Mouse (Mus musculus) embryonic facial prominence, embryonic 14.5 days (tissue): Measurements from ENCODE around the gene Rhno1. TPM values are rescaled to one million over a fixed set of nuclear protein-coding genes. Genes with fewer than 3 reads are reported as not detected.

Source experiments
- ATAC-seq: fragments of 200-750 bp; cut with Nextera tagmentation; 2 replicates; pipeline ENCODE4 v1.8.0; 2017; ENCODE audit warnings: low read depth, moderate number of reproducible peaks, moderate TSS enrichment
- DNase-seq: peaks from one replicate; pipeline ENCODE4 v3.0.0-alpha.2; 2015; ENCODE audit warnings: low spot score
- H3K27ac ChIP-seq: fragments of 300-500 bp; sonication (generic); replicated peaks from 2 replicates; pipeline ENCODE4 v1.5.1; 2014; ENCODE audit warnings: low read depth, mild to moderate bottlenecking, low read length, moderate library complexity
- H3K27me3 ChIP-seq: fragments of 300-500 bp; sonication (generic); replicated peaks from 2 replicates; pipeline ENCODE4 v1.6.1; 2014; ENCODE audit warnings: low read length; ENCODE audit not compliant: control insufficient read depth, insufficient read depth
- H3K36me3 ChIP-seq: fragments of 300-500 bp; sonication (generic); 2 replicates; pipeline ENCODE4 v1.6.1; 2014; ENCODE audit warnings: low read length, mixed read lengths; ENCODE audit not compliant: control insufficient read depth, insufficient read depth
- H3K4me1 ChIP-seq: fragments of 300-500 bp; sonication (generic); 2 replicates; pipeline ENCODE4 v1.6.1; 2014; ENCODE audit warnings: antibody characterized with exemption, low read length; ENCODE audit not compliant: control insufficient read depth, insufficient read depth
- H3K4me2 ChIP-seq: fragments of 300-500 bp; sonication (generic); 2 replicates; pipeline ENCODE4 v1.6.1; 2014; ENCODE audit warnings: low read depth, mild to moderate bottlenecking, low read length, moderate library complexity, mixed read lengths
- H3K4me3 ChIP-seq: fragments of 300-500 bp; sonication (generic); 2 replicates; pipeline ENCODE4 v1.5.1; 2014; ENCODE audit warnings: low read depth, mild to moderate bottlenecking, low read length
- H3K9ac ChIP-seq: fragments of 300-500 bp; sonication (generic); 2 replicates; pipeline ENCODE4 v1.6.1; 2014; ENCODE audit warnings: low read depth, mild to moderate bottlenecking, low read length, moderate library complexity, mixed read lengths
- H3K9me3 ChIP-seq: fragments of 300-500 bp; sonication (generic); 2 replicates; pipeline ENCODE4 v1.6.1; 2016; ENCODE audit warnings: low read length; ENCODE audit not compliant: control insufficient read depth
- WGBS: fragments of 180-500 bp; shearing (Covaris S2); extraction: QIAGEN DNeasy Blood & Tissue Kit; methylation state at CpG from one replicate; pipeline ENCODE4 v1.1.7; 2014; 5-methylcytosine and 5-hydroxymethylcytosine counted together
- polyA plus RNA-seq: library from polyadenylated mRNA; unstranded; fragments of >200 nt; fragmentation: Nextera tagmentation; extraction: Ambion mirVana; gene quantifications from 2 replicates; pipeline ENCODE4 v1.2.1, GENCODE M21; 2014

Rhno1 gene
- polyA plus RNA-seq, 1 experiment from 2014 or later = 87.0 TPM

GRCm38 (mm10) chr6:128354140-128354539, 8.6 kb downstream of the Rhno1 start:
- H3K4me3 ChIP-seq = peak overlapping the region; percentile 79
- H3K4me1 ChIP-seq = peaks cover 15% of the 10 kb centered on the region; the same call in 1 of the 2 replicates
- ATAC-seq = no peak
- 39% methylated on average over 3 of the region's 3 CpGs for WGBS
- DNase-seq = no peak
- H3K36me3 ChIP-seq = peaks cover 32% of the 10 kb centered on the region
- no peaks in the 10 kb centered on the region for H3K27me3 ChIP-seq
- peak overlapping the region; percentile 40; the same call in 1 of the 2 replicates for H3K9ac ChIP-seq
- peak overlapping the region; percentile 90; the same call in 1 of the 2 replicates for H3K27ac ChIP-seq
- no peaks in the 10 kb centered on the region for H3K9me3 ChIP-seq
- H3K4me2 ChIP-seq = peak overlapping the region; percentile 79

DNA sequence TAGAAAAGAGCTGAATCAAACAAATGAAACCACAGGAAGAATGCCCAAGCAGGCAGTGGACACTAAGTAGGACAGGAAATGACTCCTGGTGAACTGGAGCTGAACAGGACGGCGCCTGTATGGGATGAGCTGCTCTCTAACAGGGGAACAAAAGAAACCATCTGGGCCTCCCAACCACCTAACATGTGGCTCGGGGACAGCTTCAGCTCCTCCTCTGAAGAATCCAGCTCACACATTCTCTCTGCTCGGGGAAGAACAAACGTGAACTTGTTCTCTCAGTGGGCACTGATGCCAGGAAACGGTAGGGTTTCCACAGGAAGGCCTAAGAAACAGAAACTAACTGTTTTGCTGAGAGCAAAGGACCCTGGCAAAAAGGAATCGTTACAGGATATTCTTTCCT, 13.0 kb downstream of the Rhno1 start:
- no peak overlapping the region for H3K4me2 ChIP-seq
- H3K4me3 ChIP-seq = no peak overlapping the region
- no peaks in the 10 kb centered on the region for H3K9me3 ChIP-seq
- peak; percentile 45; the same call in 1 of the 2 replicates for ATAC-seq
- no peak overlapping the region for H3K9ac ChIP-seq
- peaks cover 22% of the 10 kb centered on the region; the same call in 1 of the 2 replicates for H3K4me1 ChIP-seq
- 24% methylated on average over 7 of the region's 7 CpGs for WGBS
- peaks cover 10% of the 10 kb centered on the region for H3K36me3 ChIP-seq
- DNase-seq = peak; percentile 64
- H3K27me3 ChIP-seq = no peaks in the 10 kb centered on the region
- H3K27ac ChIP-seq = peak overlapping the region; percentile 67

- no peak overlapping the region for H3K4me3 ChIP-seq
- H3K27ac ChIP-seq = peak overlapping the region; percentile 25
- ATAC-seq (no peak), DNase-seq (no peak)
- H3K4me1 ChIP-seq = peaks cover 11% of the 10 kb centered on the region; the same call in 1 of the 2 replicates
- 75% methylated on average over 6 of the region's 6 CpGs for WGBS
- H3K27me3 ChIP-seq = no peaks in the 10 kb centered on the region
- H3K9me3 ChIP-seq = no peaks in the 10 kb centered on the region
- H3K36me3 ChIP-seq = peaks cover 22% of the 10 kb centered on the region
- H3K9ac ChIP-seq = no peak overlapping the region
- no peak overlapping the region for H3K4me2 ChIP-seq
These were observed 15.9 kb downstream of the Rhno1 start for GRCm38 (mm10) chr6:128346782-128347181.

GRCm38 (mm10) chr6:128345623-128346022, 17.1 kb downstream of the Rhno1 start:
- WGBS = 84% methylated on average over 10 of the region's 10 CpGs
- peaks cover 11% of the 10 kb centered on the region; the same call in 1 of the 2 replicates for H3K4me1 ChIP-seq
- no peak for ATAC-seq
- no peak overlapping the region for H3K9ac ChIP-seq
- no peak overlapping the region for H3K4me3 ChIP-seq
- H3K4me2 ChIP-seq = no peak overlapping the region
- H3K36me3 ChIP-seq = peaks cover 19% of the 10 kb centered on the region
- DNase-seq = peak; percentile 39
- no peaks in the 10 kb centered on the region for H3K9me3 ChIP-seq
- H3K27me3 ChIP-seq = no peaks in the 10 kb centered on the region
- H3K27ac ChIP-seq = no peak overlapping the region

DNA sequence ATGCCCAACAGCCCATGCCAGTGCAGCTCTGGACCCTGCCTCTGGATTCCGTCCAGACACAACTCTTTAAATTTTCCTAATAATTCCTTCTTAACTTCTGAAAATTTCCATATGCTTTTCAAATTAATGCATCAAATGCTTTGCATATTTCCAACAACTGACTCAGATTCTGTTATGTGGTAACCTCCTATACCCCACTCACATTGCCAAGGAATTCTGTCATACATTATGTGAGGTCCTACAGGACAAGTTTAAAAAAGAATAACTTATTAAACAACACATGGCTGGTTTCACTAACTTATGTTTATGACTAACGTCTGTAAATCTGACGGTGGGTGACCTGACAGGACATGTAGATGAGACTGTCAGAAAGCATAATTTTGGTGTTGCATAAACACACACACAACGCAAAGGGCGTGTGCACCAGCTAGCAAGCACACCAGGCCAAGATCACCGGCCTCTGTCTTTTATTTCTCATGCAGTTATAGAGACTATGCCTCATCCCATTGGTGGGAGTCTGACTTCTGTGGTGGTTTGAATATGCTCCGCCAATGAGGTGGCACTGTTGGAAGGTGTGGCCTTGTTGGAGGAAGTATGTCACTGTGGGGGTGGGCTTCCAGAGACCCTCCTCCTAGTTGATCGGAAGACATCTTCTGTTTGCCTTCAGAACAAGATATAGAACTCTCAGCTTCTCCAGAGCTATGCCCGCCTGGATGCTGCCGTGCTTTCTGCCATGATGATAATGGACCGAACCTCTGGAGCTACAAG, 20.6 kb downstream of the Rhno1 start:
- H3K36me3 ChIP-seq = peaks cover 21% of the 10 kb centered on the region
- no peak overlapping the region for H3K27ac ChIP-seq
- no peak overlapping the region for H3K9ac ChIP-seq
- peaks cover 12% of the 10 kb centered on the region; the same call in 1 of the 2 replicates for H3K4me1 ChIP-seq
- DNase-seq (no peak), ATAC-seq (no peak)
- 85% methylated on average over 11 of the region's 11 CpGs for WGBS
- H3K4me3 ChIP-seq = no peak overlapping the region
- no peaks in the 10 kb centered on the region for H3K9me3 ChIP-seq
- H3K4me2 ChIP-seq = no peak overlapping the region
- no peaks in the 10 kb centered on the region for H3K27me3 ChIP-seq

GRCm38 (mm10) chr6:128338876-128339275, 23.8 kb downstream of the Rhno1 start:
- H3K9me3 ChIP-seq = no peaks in the 10 kb centered on the region
- no peaks in the 10 kb centered on the region for H3K27me3 ChIP-seq
- H3K4me1 ChIP-seq = 0 out of 2 replicates have a peak, but pooled peaks cover 9% of the 10 kb centered on the region
- ATAC-seq (peak; percentile 86), DNase-seq (peak; percentile 90)
- H3K27ac ChIP-seq = peak overlapping the region; percentile 35
- peaks cover 37% of the 10 kb centered on the region for H3K36me3 ChIP-seq
- H3K4me3 ChIP-seq = no peak overlapping the region
- no peak overlapping the region for H3K4me2 ChIP-seq
- H3K9ac ChIP-seq = no peak overlapping the region
- WGBS = 30% methylated on average over 5 of the region's 5 CpGs

- Histone ChIP-seq H3K4me1 (0 out of 2 replicates have a peak, but pooled peaks cover 9% of the 10 kb centered on the region), H3K27me3 (no peaks in the 10 kb centered on the region), H3K27ac (no peak overlapping the region), H3K9ac (no peak overlapping the region), H3K4me3 (no peak overlapping the region), H3K9me3 (no peaks in the 10 kb centered on the region), H3K4me2 (no peak overlapping the region), H3K36me3 (peaks cover 42% of the 10 kb centered on the region)
- DNase-seq (no peak), ATAC-seq (no peak)
- 85% methylated on average over 7 of the region's 7 CpGs for WGBS
These were observed 25.2 kb downstream of the Rhno1 start for GRCm38 (mm10) chr6:128337467-128337866.

GRCm38 (mm10) chr6:128334397-128335124, 28.1 kb downstream of the Rhno1 start:
- DNase-seq (peak; percentile 87), ATAC-seq (peak; percentile 47)
- Histone ChIP-seq H3K27ac (no peak overlapping the region), H3K9ac (no peak overlapping the region), H3K4me3 (no peak overlapping the region), H3K27me3 (no peaks in the 10 kb centered on the region), H3K4me1 (0 out of 2 replicates have a peak, but pooled peaks cover 9% of the 10 kb centered on the region), H3K4me2 (no peak overlapping the region), H3K36me3 (peaks cover 59% of the 10 kb centered on the region), H3K9me3 (peaks cover 16% of the 10 kb centered on the region)
- 17% methylated on average over 12 of the region's 12 CpGs for WGBS
